Mouse (Mus musculus) heart, embryonic 15.5 days (tissue): ENCODE measurements around the gene Plscr3. TPM values are rescaled to one million over a fixed set of nuclear protein-coding genes. Genes with fewer than 3 reads are reported as not detected.
A peak's percentile ranks its signal among the peaks of the same experiment; 100 is the strongest.

ENCODE experiments used
- ATAC-seq: fragments of 200-750 bp; cut with Nextera tagmentation; replicated peaks from 2 replicates; pipeline ENCODE4 v1.8.0; 2017; ENCODE audit warnings: low read depth, moderate TSS enrichment; ENCODE audit not compliant: insufficient number of reproducible peaks, insufficient read depth, low FRiP score
- H3K27ac ChIP-seq: fragments of 300-500 bp; sonication (generic); 2 replicates; pipeline ENCODE4 v1.5.1; 2015; ENCODE audit warnings: mild to moderate bottlenecking, inconsistent platforms
- H3K27me3 ChIP-seq: fragments of 300-500 bp; sonication (generic); 2 replicates; pipeline ENCODE4 v1.6.1; 2015; ENCODE audit warnings: inconsistent platforms
- H3K36me3 ChIP-seq: fragments of 300-500 bp; sonication (generic); 2 replicates; pipeline ENCODE4 v1.6.1; 2015; ENCODE audit warnings: mild to moderate bottlenecking, inconsistent platforms
- H3K4me1 ChIP-seq: fragments of 300-500 bp; sonication (generic); replicated peaks from 2 replicates; pipeline ENCODE4 v1.6.1; 2015; ENCODE audit warnings: inconsistent platforms
- H3K4me2 ChIP-seq: fragments of 300-500 bp; sonication (generic); 2 replicates; pipeline ENCODE4 v1.6.1; 2015; ENCODE audit warnings: inconsistent platforms, mild to moderate bottlenecking, moderate library complexity
- H3K4me3 ChIP-seq: fragments of 300-500 bp; sonication (generic); 2 replicates; pipeline ENCODE4 v1.5.1; 2015; ENCODE audit warnings: mild to moderate bottlenecking, inconsistent platforms
- H3K9ac ChIP-seq: fragments of 300-500 bp; sonication (generic); 2 replicates; pipeline ENCODE4 v1.6.1; 2015; ENCODE audit warnings: mild to moderate bottlenecking, inconsistent platforms
- H3K9me3 ChIP-seq: fragments of 300-500 bp; sonication (generic); replicated peaks from 2 replicates; pipeline ENCODE4 v1.6.1; 2016; ENCODE audit warnings: inconsistent platforms
- WGBS: fragments of 180-500 bp; shearing (Covaris S2); methylation state at CpG from one replicate; pipeline ENCODE4 v1.1.7; 2015; ENCODE audit warnings: mixed read lengths; 5-methylcytosine and 5-hydroxymethylcytosine counted together
- polyA plus RNA-seq: library from polyadenylated mRNA; unstranded; fragments of >200 nt; fragmentation: Nextera tagmentation; extraction: Ambion mirVana; gene quantifications from 2 replicates; pipeline ENCODE4 v1.2.1, GENCODE M21; 2015

Plscr3 gene
- polyA plus RNA-seq, 1 experiment from 2014 or later: 68.5 TPM

DNA sequence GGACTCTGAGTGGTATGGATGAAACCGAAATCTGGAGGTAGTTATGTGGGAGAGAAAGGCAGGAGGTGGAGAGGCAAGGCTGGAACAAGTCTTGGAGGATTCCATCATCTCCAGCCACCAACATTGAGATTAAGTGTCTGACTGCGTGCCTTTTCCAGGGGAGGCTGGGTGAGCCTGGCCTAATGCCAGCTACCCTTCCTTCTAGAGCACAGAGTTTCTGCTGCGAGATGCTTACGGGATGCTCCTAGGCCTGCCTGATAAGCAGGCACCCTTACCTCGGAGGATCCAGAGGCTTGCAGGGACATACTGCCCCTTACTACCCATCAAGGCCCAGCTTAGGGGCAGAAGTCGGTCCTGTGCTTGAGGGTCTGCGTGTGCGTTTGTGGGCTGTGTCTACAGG, 12.6 kb upstream of the Plscr3 start:
- Histone ChIP-seq H3K9me3 (no peaks in the 10 kb centered on the region), H3K9ac (peak overlapping the region; percentile 65), H3K27me3 (peaks cover 42% of the 10 kb centered on the region), H3K4me2 (peak overlapping the region; percentile 92), H3K36me3 (no peaks in the 10 kb centered on the region), H3K4me1 (peaks cover 41% of the 10 kb centered on the region), H3K27ac (no peak overlapping the region), H3K4me3 (peak overlapping the region; percentile 49)
- WGBS: 38% methylated on average over 8 of the region's 8 CpGs
- ATAC-seq: no peak

GRCm38 (mm10) chr11:69834001-69834549, 12.1 kb upstream of the Plscr3 start:
- H3K27ac ChIP-seq: no peak overlapping the region
- 8% methylated on average over 39 of the region's 48 CpGs for WGBS

DNA sequence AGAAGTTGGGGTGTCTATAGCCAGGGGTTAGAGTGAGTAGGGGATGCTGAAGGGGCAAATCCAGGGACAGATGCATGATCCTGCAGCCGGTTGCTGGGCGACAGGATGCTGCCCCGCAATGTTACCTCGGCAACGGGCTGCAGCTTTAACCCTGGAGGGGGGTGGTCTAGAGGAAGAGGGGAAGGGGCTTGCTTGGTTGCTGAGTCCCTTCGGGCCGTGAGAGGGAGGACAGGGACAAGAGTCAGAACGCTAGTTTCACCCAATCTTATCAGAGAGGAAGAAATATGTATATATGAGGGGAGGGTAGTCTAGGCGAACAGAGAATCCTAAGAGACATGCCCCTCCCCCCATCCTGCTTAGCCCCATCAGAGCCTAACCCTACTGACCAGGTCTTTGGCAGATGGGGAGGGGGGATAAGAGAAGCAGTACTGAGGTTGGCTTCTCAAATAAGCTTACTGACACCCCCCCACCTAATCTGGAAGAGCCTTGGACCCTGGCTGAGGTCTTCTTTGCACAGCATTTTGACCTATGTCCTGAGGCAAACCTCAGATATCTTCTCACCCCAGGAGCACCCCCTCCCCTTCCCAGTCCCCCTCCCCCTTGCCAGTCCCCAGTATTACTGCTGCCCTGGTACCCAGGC, 10.7 kb upstream of the Plscr3 start:
- peak overlapping the region; percentile 95 for H3K4me2 ChIP-seq
- peaks cover 42% of the 10 kb centered on the region for H3K27me3 ChIP-seq
- WGBS: 18% methylated on average over 9 of the region's 9 CpGs
- H3K4me1 ChIP-seq: peaks cover 48% of the 10 kb centered on the region
- ATAC-seq: no peak
- no peak overlapping the region for H3K27ac ChIP-seq
- no peaks in the 10 kb centered on the region for H3K9me3 ChIP-seq
- H3K36me3 ChIP-seq: no peaks in the 10 kb centered on the region
- peak overlapping the region; percentile 72 for H3K4me3 ChIP-seq
- no peak overlapping the region for H3K9ac ChIP-seq

More at GRCm38 (mm10) chr11:69834001-69834549, 12.1 kb upstream of the Plscr3 start:
- peak overlapping the region; percentile 65 for H3K9ac ChIP-seq
- H3K4me3 ChIP-seq: peak overlapping the region; percentile 49
- no peaks in the 10 kb centered on the region for H3K36me3 ChIP-seq
- peak overlapping the region; percentile 92 for H3K4me2 ChIP-seq
- no peaks in the 10 kb centered on the region for H3K9me3 ChIP-seq
- ATAC-seq: no peak
- peaks cover 42% of the 10 kb centered on the region for H3K27me3 ChIP-seq
- H3K4me1 ChIP-seq: peaks cover 44% of the 10 kb centered on the region

DNA sequence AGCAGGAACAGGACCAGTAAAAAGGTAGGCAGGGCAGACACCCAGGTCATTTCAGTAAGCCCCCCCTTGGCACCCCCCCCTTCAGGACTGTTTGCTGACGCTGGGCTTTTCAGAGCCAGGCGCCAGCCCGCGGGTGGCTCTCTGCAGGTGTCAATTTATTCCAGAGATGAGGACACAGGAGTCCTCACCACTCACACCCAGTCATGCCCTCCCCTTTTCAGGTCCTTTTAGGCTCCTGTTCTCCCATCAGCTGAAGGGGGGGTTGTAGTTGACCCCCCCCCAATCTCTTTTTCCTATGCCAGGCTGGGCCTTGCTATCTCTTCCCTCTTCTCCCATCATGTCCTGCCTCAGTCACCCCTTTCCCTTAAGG, 10.2 kb upstream of the Plscr3 start:
- H3K9me3 ChIP-seq: no peaks in the 10 kb centered on the region
- H3K9ac ChIP-seq: no peak overlapping the region
- H3K27ac ChIP-seq: no peak overlapping the region
- peaks cover 48% of the 10 kb centered on the region for H3K4me1 ChIP-seq
- H3K4me3 ChIP-seq: peak overlapping the region; percentile 72
- no peak for ATAC-seq
- H3K36me3 ChIP-seq: no peaks in the 10 kb centered on the region
- peak overlapping the region; percentile 95 for H3K4me2 ChIP-seq
- 19% methylated on average over 4 of the region's 4 CpGs for WGBS
- H3K27me3 ChIP-seq: peaks cover 42% of the 10 kb centered on the region

- ATAC-seq: no peak
- Histone ChIP-seq H3K9ac (peak overlapping the region; percentile 70), H3K36me3 (no peaks in the 10 kb centered on the region), H3K4me1 (peaks cover 48% of the 10 kb centered on the region), H3K4me3 (peak overlapping the region; percentile 72), H3K9me3 (no peaks in the 10 kb centered on the region), H3K4me2 (peak overlapping the region; percentile 95), H3K27ac (peak overlapping the region; percentile 60), H3K27me3 (peaks cover 42% of the 10 kb centered on the region)
- WGBS: 2% methylated on average over 45 of the region's 52 CpGs
Measured at GRCm38 (mm10) chr11:69836703-69837576, 9.2 kb upstream of the Plscr3 start.

DNA sequence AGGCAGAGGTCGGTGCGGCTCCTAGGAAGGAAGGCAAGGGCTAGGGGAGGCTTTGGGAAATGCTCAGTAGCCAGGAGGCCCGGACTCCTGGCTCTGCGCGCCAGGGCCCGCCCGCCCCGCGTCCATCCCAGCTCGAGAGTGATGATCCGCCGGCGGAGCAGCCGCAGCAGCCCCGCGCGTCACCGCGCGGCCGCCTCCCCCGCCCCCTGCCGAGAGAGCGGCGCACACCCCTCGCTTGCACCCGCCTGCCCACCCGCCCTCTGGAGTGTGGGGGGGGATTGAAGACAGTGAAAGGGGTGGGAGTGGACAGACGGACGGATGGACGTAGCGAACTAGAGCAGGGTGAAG, 8.6 kb upstream of the Plscr3 start, which contains the start of gene Nlgn2:
Gene Nlgn2 (minus strand): TSS at position 181 of the 348 bp plus-strand sequence.
- Histone ChIP-seq H3K27me3 (peaks cover 41% of the 10 kb centered on the region), H3K4me3 (peak within 1 kb of the TSS; percentile 72), H3K27ac (peak within 1 kb of the TSS; percentile 85), H3K36me3 (no peaks in the 10 kb centered on the region), H3K4me2 (peak within 1 kb of the TSS; percentile 95), H3K9ac (peak within 1 kb of the TSS; percentile 73), H3K4me1 (peaks cover 48% of the 10 kb centered on the region), H3K9me3 (no peaks in the 10 kb centered on the region)
- under 1% methylated on average over 30 of the region's 32 CpGs for WGBS
- ATAC-seq: peak; percentile 64; the same call in 1 of the 2 replicates

DNA sequence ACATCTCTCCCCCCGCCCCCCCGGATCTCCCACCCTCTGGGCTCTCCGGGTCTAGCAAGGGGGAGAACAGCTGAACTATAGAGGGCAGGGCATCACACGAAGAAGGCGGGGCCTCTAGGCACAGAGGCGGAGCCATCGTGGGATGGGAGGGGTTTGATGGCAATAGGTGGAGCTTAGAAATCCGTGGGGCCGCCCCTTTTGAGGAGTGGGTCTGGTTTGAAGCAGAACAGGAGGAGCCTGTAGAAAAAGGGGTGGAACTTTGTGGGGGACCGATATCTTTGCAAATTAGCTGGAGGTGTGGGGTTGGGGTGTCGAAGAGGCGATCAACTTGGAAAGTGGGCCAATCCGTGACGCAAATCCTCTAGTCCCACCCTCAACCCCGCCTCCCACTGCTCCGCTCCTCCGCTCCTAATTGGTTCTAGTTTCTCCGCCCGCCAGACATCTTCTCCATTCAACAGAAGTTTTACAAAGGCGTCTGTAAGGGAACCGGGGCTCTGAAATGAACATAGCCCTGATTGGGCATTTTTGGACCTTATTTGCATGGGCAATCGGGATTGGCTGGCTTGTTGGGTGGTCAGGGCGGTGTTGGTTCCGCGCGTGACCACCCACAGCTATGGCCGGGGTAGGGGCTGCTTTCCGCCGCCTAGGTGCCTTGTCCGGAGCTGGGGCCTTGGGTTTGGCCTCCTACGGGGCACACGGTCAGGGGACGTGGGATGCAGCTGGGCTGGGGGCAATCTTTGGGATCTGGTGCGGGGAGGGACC, 8.0 kb upstream of the Plscr3 start, which contains the start of gene Tmem256:
Gene Tmem256 (plus strand): TSS at position 563 of the 762 bp plus-strand sequence.
- peak within 1 kb of the TSS; percentile 73 for H3K9ac ChIP-seq
- H3K4me1 ChIP-seq: peaks cover 48% of the 10 kb centered on the region
- H3K9me3 ChIP-seq: no peaks in the 10 kb centered on the region
- no peaks in the 10 kb centered on the region for H3K36me3 ChIP-seq
- WGBS: under 1% methylated on average over 34 of the region's 34 CpGs
- peak within 1 kb of the TSS; percentile 85 for H3K27ac ChIP-seq
- H3K4me3 ChIP-seq: peak within 1 kb of the TSS; percentile 72
- peaks cover 35% of the 10 kb centered on the region for H3K27me3 ChIP-seq
- H3K4me2 ChIP-seq: peak within 1 kb of the TSS; percentile 95
- peak; percentile 91 for ATAC-seq

- Histone ChIP-seq H3K4me2 (peak overlapping the region; percentile 95), H3K4me3 (peak overlapping the region; percentile 72), H3K36me3 (no peaks in the 10 kb centered on the region), H3K4me1 (peaks cover 43% of the 10 kb centered on the region), H3K9ac (peak overlapping the region; percentile 73), H3K9me3 (no peaks in the 10 kb centered on the region), H3K27ac (peak overlapping the region; percentile 85), H3K27me3 (peaks cover 30% of the 10 kb centered on the region)
- ATAC-seq: no peak
- WGBS: 2% methylated on average over 7 of the region's 7 CpGs
Measured at GRCm38 (mm10) chr11:69838714-69839104, 7.5 kb upstream of the Plscr3 start.

GRCm38 (mm10) chr11:69846738-69847688, 837 bp downstream of the Plscr3 start:
- Histone ChIP-seq H3K9ac (peak overlapping the region; percentile 76), H3K4me2 (peak overlapping the region; percentile 82), H3K27me3 (no peaks in the 10 kb centered on the region), H3K4me3 (peak overlapping the region; percentile 88), H3K27ac (peak overlapping the region; percentile 97), H3K4me1 (peaks cover 29% of the 10 kb centered on the region), H3K9me3 (no peaks in the 10 kb centered on the region), H3K36me3 (peaks cover 37% of the 10 kb centered on the region)
- WGBS: 11% methylated on average over 37 of the region's 37 CpGs
- peak; percentile 29 for ATAC-seq

- no peak for ATAC-seq
- H3K36me3 ChIP-seq: peaks cover 43% of the 10 kb centered on the region
- H3K27ac ChIP-seq: no peak overlapping the region
- WGBS: 94% methylated on average over 6 of the region's 6 CpGs
- no peaks in the 10 kb centered on the region for H3K9me3 ChIP-seq
- H3K4me2 ChIP-seq: peak overlapping the region; percentile 82
- peak overlapping the region; percentile 76; the same call in 1 of the 2 replicates for H3K9ac ChIP-seq
- peaks cover 30% of the 10 kb centered on the region for H3K4me1 ChIP-seq
- peak overlapping the region; percentile 88 for H3K4me3 ChIP-seq
- no peaks in the 10 kb centered on the region for H3K27me3 ChIP-seq
Measured at GRCm38 (mm10) chr11:69848021-69848420, 1.8 kb downstream of the Plscr3 start.
